Mouse (Mus musculus) spleen, adult 2 months (tissue): Measurements from ENCODE around the gene Psrc1.

Experiments
- CTCF ChIP-seq: fragments of 200-500 bp; IDR thresholded peaks from 2 replicates; pipeline ENCODE4 v1.5.1; 2011; ENCODE audit warnings: mild to moderate bottlenecking, inconsistent platforms; ENCODE audit not compliant: insufficient read depth, insufficient read length, insufficient replicate concordance; ENCODE audit errors: extremely low read depth
- POLR2A ChIP-seq: fragments of 200-500 bp; IDR thresholded peaks from 2 replicates; pipeline ENCODE4 v1.6.1; 2011; ENCODE audit warnings: low read depth, low read length, inconsistent platforms

DNA sequence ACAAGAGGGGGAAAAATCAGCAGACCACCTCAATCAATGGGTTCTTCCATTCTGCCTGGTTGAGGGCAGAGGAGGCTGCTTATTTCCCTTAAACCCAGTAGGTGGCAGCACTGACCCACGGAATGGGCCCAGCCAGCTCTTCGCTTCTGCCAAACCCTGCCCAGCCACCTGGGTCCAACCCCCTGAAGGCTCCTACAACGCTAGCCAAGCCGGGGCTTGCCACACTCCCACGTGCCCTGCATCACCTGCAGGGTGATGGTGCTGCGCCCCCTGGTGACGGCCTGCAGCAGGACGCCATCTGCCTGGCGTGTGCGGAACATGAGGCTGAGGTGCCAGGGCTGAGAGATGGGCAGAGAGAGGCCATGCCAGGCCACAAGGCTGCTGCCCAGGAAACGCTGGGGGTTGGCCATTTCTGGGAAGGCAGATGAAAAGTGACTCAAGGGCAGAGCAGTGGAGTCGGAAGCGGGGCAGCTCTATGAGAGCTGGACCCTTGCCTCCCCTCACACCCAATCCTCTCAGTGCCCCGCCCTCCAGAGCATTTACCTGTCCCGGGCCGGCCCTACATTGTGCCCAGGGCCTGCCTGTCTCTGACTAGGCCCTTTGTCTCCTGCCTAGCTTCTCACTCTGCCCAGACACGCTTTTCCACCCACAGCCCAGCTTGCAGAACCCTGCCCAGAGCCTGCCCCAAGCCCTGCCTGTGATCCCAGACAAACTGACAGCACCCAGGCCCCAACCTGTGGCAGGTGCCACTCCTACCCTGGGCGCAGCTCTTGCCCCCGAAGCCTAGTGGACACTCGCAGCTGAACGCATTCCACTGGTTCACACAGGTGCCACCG is 18.3 kb downstream of the Psrc1 start:
- TF ChIP-seq CTCF (peak; percentile 81; the same call in 1 of the 2 replicates), POLR2A (no peak)
